Mouse (Mus musculus) lung, postnatal 10 days (tissue): Measurements from ENCODE around the gene Cep97.

ENCODE experiments used
- DNase-seq: peaks from one replicate; pipeline ENCODE4 v3.0.0; 2021

The Cep97 gene

GRCm38 (mm10) chr16:55947266-55947665, 12.6 kb upstream of the Cep97 start:
- no peak for DNase-seq

DNA sequence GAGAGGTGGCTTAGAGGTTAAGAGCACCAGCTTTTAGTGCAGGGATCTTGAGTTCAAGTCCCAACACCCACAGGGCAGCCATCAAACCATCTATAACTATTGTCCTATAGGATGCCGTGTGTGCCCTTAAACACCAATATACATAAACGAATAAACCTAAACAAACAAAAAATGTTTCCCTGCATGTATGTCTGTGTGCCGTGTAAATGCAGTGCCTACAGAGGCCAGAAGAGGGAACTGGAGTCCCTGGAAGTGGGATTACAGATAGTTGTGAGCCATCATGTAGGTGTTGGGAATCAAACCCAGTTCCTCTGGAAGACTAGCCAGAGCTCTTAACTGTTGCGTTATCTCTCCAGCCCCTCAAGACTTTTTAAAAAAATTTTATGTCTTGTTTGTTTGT, 6.1 kb upstream of the Cep97 start:
- no peak for DNase-seq

- DNase-seq, result no peak
These were observed 5.0 kb upstream of the Cep97 start for GRCm38 (mm10) chr16:55939703-55940102.

GRCm38 (mm10) chr16:55938761-55939160, 4.1 kb upstream of the Cep97 start:
- no peak for DNase-seq

DNA sequence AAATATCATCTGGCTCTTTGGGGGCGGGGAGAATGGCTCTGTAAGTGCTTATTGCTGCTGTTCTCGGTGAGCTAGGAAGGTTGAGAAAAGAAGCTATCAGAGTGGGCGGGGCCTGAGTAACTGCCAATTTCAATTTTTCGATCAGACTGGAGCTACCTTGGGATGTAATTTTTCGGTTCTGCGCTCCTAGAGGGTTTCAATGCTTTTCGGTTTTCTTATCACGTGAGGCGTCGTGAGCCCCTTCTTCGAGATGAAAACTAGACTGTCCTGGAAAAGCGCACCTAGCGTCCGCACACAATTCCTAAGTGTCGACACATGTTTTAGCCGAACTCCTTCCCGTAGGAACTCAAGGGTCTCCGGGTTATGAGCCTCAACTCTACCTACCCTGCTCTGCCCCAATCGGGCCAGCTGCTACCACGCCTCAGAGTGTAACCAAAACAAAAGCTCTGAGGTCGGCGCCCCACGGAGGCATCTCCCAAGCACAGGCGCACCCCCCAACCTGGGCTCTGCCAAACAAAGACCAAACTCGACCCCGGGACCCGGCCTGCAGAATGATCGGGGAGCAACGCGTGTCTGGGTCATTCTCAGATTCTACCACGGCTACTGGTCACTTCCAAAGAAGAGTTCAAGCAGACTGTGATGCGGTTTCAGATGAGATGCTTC, 843 bp downstream of the Cep97 start:
- DNase-seq, result peak; percentile 45

DNA sequence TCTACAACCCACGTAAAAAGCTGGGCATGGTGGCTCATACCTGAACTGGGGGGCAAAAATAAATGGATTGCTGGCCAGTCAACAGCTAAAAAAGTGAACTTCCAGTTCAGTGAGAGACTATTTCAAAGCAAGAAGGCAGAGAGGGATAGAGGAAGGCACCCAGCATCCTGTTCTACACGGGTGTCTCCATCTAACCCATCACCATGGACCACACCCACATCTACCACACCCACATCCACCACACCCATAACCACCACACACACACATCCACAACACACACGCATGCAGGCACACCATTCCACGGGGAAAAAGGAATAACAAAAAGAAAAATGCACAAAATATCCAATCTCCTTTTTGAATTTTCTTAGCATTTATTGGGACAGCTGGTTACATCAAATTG, 10.6 kb downstream of the Cep97 start:
- DNase-seq, result no peak

DNA sequence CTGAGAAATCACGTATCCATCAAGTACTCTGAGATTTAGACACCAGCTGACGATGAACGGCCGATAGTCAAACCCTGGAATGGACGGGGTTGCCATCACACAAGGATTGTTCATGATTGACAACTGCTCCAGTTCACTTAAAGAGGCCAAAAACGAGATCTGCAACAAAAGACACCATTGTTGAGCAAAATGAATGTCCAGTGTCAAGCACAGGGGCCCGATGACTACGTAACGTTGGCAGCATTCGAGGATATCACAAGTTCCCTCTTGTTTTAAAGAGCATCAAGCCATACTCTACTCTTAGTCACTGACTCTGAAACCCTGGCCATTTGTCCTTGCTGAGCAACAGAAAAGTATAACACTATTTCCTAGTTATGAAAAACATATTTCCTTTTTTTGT, 12.6 kb downstream of the Cep97 start:
- DNase-seq, result no peak

DNA sequence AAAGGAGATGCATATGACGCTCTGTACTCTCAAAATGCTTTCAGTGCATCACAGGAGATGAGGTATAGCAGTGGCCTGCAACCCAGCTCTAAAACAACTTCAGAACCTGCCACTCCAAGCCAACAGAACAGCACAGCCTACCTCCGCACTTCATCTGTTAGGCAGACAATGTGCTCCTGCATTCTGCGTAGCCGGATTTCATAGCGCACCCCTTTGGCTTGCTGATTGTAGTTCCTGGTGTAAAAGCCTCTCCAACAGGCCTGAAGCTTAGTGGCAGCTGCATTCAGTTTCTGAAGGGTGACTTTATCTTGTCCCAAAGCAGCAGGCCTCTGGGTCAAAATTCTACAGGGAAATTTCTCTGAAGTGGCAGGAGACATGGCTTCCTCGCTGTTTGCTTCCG, 19.9 kb downstream of the Cep97 start:
- DNase-seq, result no peak

- DNase-seq, result no peak
These were observed 24.4 kb downstream of the Cep97 start for GRCm38 (mm10) chr16:55910208-55910793.

- DNase-seq, result no peak
These were observed 27.6 kb downstream of the Cep97 start for GRCm38 (mm10) chr16:55906928-55907679.

DNA sequence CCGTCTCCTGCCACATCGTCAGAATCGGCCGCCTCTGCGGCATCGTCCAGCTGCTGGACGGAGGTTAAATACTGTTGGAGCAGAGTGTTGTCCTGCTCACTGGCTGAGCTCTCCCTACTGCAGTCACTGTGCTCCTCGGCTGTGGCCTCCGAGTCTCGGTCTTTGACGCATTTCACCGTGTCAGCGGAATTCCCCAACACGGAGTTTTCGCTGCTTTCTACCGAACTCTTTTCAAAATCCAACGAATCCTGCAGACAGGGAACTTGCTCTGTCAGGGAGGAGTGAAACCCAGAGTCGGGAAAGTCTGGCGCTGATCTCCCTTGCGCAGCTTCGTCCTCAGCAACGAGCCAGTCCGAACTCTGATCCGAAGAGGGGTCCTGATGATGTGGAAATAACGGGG, 29.3 kb downstream of the Cep97 start:
- no peak for DNase-seq

DNA sequence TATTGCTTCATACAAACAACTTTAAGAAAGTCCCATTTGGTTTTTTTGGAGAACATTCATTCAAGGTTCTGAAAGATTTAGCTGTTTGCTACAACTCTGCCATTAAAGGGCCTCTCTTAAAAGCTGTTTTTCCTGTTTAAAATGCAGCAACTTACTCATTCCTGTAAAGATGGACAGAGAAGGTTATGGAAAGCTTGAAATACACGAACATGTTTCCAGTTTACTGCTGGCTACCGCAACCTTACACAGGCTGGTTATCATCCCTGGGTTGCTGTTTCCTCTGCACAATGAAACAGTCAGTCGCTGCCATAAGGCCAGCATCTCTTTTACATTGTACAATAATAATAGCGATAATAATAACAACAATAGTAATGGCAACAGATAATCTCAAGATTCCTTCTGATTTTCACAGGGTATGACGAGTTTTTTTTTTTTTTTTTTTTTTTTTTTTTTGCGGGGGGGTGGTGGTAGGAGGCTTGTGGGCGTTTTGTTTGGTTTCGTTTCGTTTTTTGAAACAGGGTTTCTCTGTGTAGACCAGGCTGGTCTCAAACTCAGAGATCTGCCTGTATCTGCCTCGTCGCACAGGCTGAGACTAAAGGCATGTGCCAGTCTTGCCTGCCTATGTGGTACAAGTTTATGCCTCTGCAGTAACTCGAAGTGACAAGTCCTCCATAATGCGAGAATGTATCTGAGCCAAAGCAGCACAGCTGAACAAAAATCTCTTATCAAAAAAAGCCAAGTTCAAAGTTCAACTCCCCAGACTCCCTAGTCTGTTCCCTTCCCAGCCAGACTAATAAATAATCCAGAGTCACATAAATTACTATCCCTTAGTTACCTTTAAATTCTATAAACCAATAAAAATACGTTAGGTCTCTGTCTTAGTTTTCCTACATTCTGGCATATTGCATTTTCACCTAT, 32.6 kb downstream of the Cep97 start:
- no peak for DNase-seq

DNA sequence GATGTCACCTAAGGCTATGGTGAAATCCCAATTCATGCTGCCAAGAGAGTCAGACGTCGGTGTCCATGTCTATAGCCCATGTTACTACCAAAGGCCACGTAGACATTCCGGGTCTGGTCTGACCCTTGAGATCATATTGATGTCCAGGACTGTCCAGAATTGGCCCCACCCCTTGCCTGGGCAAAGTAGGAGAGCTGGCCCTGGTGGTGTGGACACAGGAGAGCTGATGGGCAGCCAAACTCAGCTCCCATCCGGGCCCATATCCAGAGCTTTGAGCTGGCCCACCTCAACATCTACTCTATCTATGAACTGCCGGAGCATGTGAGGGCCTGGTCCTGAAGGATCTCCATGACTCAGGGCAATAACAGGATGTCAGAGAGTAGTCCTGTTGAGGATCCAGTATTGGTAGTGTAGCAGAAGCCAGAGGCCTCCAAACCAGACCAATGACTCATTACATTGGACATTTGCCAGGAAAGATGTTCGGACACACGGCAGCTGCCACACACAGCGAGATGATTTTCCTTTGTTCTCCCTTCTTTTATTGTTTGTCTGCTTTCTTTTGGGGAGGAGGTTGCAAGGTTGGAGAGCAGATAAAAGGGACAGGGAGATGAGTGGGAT, 36.2 kb downstream of the Cep97 start:
- peak; percentile 24 for DNase-seq

DNA sequence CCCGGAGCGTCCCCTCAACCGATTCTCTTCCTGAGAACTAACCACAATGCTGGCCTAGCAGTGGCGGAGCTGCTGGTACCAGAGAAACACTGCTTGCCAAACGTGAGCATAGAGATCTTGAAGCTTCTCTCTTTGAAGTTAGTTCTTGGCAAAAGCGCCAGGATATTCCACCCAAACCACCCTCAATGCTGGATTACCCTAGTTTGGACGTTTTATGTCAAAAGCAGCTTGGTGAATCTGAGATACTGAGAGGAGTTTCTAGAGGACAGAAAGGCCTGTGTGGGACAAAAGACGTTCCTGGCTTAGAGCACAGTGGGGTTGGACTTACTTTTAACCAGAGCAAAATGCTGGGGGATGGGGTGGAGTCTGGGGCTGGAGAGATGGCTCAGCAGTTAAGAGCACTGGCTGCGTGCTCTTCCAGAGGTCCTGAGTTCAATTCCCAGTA, 39.0 kb downstream of the Cep97 start:
- DNase-seq, result peak; percentile 38

DNA sequence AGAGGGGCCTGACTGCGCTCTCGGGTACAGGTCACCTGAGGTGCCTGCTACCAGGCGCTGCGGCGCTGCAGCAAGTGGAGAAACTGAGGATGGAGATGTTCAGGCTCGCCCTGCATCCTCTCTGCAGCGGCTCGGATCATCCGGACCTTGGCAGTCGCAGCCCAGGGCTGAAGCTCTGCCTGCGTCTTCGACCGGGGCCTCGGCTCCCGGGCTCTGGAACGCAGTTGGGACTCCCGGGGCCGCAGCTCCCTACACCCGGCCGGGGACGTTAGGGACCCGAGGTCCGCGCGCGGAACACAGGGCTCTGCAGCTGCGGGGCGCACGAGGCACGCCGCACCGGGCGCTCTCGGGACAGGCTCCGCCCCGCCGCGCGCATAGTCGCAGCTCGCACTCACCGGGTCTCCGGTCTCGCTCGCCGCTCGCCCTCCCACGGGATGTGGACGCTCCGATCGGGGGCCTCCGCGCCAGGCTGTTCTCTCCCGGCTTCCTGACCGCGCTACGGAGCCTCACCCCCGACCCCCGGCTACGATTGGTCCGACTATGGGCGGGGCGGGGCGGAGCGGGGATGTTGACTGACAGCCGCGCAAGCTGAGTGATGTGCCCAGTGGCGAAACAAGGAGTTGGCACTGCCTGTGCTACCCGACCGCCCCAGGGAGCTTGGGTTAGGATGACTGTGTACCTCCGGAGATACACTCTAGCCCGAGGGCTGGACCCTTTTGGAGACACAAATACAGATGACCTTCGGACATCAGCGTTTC, 39.6 kb downstream of the Cep97 start, which contains the start of gene Nxpe3:
Gene Nxpe3, minus strand, starts transcription at position 393 of the 758 bp plus-strand sequence.
- DNase-seq, result peak; percentile 93

- peak; percentile 31 for DNase-seq
These were observed 40.1 kb downstream of the Cep97 start for GRCm38 (mm10) chr16:55894536-55894892.

- DNase-seq, result no peak
These were observed 41.1 kb downstream of the Cep97 start for GRCm38 (mm10) chr16:55893410-55894107.

DNA sequence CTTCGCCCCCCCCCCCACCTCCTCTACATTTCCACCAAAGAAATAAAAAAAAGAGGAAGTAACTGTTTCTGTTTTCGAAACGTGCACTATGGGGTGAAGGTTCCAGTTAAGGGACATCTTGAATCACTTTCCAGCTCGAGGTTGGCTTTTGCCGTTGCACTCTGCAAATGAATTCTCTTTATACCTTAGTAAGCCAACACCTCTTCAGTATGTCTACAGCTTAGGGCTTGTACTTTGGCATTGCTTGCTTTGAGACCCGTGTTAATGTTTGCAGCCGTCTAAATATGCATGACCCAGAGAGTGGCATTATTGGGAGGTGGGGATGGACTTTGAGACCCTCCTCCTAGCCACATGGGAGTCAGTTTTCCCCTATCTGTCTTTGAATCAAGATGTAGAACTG, 42.2 kb downstream of the Cep97 start:
- no peak for DNase-seq

DNA sequence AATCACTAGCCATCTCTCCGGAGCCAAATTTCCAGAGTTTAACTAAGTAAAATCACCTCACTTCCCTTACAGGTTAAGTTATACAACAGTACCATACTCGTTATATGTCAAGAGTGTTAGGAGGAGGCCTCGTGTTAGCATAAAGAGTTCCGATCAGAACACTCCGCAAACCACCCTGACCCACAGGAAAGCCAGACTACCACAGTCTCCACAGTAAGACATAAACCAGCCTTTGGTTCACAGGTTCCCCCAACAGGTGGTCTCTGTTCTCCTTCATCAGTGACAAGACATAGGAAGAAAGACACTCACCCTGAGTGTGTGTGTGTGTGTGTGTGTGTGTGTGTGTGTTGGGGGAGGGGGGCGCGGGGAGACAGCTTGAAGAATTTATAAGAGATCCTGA, 43.3 kb downstream of the Cep97 start:
- no peak for DNase-seq

DNA sequence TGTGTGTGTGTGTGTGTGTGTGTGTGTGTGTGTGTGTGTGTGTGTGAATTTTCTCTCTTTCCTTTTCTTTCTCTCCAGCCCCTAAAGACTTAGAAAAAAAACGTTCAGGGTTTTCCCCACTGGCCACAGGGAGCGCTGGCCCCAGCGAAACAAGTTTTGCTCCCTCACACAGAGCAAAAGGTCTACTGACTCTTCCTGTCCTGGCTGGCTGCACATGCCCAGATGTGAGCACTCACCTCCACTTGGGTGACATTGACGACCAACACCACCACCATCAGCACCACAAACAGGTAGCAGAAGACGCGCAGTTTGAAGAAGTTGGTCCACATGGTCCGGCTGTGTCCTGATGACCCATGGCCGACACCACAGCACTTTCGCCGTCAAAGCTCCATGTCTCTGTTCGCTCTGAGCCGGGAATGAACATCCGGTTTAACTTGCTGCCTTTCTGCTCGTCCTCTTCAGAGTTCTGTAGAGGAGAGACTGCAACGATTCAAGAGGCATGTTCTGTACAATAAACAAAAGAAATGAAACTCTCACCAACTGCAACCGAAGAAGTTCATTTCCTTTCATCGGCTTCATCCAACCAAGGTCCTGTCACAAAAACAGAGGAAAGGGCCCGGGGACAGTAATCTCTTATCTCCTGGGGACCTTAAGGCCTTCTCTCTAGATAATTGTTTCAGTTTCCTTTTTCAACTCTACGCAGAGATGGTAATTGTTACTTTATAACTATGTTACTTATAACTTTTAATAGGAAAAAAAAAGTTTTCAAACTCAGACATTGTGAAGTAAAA, 44.1 kb downstream of the Cep97 start:
- DNase-seq, result no peak
